Mouse (Mus musculus) stomach, embryonic 16.5 days (tissue): Measurements from ENCODE around the gene Olfr576. TPM values are rescaled to one million over a fixed set of nuclear protein-coding genes. Genes with fewer than 3 reads are reported as not detected.

Source experiments
- ATAC-seq: fragments of 200-750 bp; cut with Nextera tagmentation; 2 replicates; pipeline ENCODE4 v1.8.0; 2017; ENCODE audit warnings: moderate number of reproducible peaks, moderate TSS enrichment; ENCODE audit not compliant: insufficient read depth, low FRiP score
- H3K27ac ChIP-seq: fragments of 300-500 bp; sonication (generic); 2 replicates; pipeline ENCODE4 v1.5.1; 2014; ENCODE audit warnings: low read length
- H3K27me3 ChIP-seq: fragments of 300-500 bp; sonication (generic); 2 replicates; pipeline ENCODE4 v1.6.1; 2014; ENCODE audit warnings: low read length, control low read depth, mixed read lengths; ENCODE audit not compliant: control insufficient read depth, insufficient read depth
- H3K36me3 ChIP-seq: fragments of 300-500 bp; sonication (generic); 2 replicates; pipeline ENCODE4 v1.6.1; 2014; ENCODE audit warnings: low read length; ENCODE audit not compliant: control insufficient read depth, insufficient read depth
- H3K4me1 ChIP-seq: fragments of 300-500 bp; sonication (generic); 2 replicates; pipeline ENCODE4 v1.6.1; 2014; ENCODE audit warnings: low read length, control low read depth, mixed read lengths; ENCODE audit not compliant: control insufficient read depth, insufficient read depth
- H3K4me2 ChIP-seq: fragments of 300-500 bp; sonication (generic); 2 replicates; pipeline ENCODE4 v1.6.1; 2014; ENCODE audit warnings: low read depth, low read length, mixed read lengths
- H3K4me3 ChIP-seq: fragments of 300-500 bp; sonication (generic); replicated peaks from 2 replicates; pipeline ENCODE4 v1.5.1; 2014; ENCODE audit warnings: mild to moderate bottlenecking, low read length
- H3K9ac ChIP-seq: fragments of 300-500 bp; sonication (generic); 2 replicates; pipeline ENCODE4 v1.6.1; 2014; ENCODE audit warnings: low read length
- H3K9me3 ChIP-seq: fragments of 300-500 bp; sonication (generic); replicated peaks from 2 replicates; pipeline ENCODE4 v1.6.1; 2016; ENCODE audit warnings: low read length, control low read depth; ENCODE audit not compliant: control insufficient read depth
- WGBS: fragments of 180-500 bp; shearing (Covaris S2); extraction: QIAGEN DNeasy Blood & Tissue Kit; methylation state at CpG from one replicate; pipeline ENCODE4 v1.1.7; 2014; 5-methylcytosine and 5-hydroxymethylcytosine counted together
- polyA plus RNA-seq: library from polyadenylated mRNA; unstranded; fragments of >200 nt; fragmentation: Nextera tagmentation; extraction: Ambion mirVana; gene quantifications from 2 replicates; pipeline ENCODE4 v1.2.1, GENCODE M21; 2015

Gene Olfr576
- polyA plus RNA-seq: not detected in 2 replicates

GRCm38 (mm10) chr7:102962360-102962759, at the start of gene Olfr576:
Gene Olfr576, plus strand, starts transcription at chr7:102962660.
- no peaks in the 10 kb centered on the region for H3K36me3 ChIP-seq
- no peak within 1 kb of the TSS for H3K9ac ChIP-seq
- H3K4me3 ChIP-seq: no peak within 1 kb of the TSS
- H3K4me1 ChIP-seq: no peaks in the 10 kb centered on the region
- no peak for ATAC-seq
- WGBS: 24% methylated on average over 2 of the region's 2 CpGs
- no peaks in the 10 kb centered on the region for H3K27me3 ChIP-seq
- no peak within 1 kb of the TSS for H3K4me2 ChIP-seq
- H3K9me3 ChIP-seq: no peaks in the 10 kb centered on the region
- no peak within 1 kb of the TSS for H3K27ac ChIP-seq

- Histone ChIP-seq H3K9ac (no peak overlapping the region), H3K36me3 (no peaks in the 10 kb centered on the region), H3K4me2 (no peak overlapping the region), H3K27me3 (no peaks in the 10 kb centered on the region), H3K4me1 (no peaks in the 10 kb centered on the region), H3K27ac (no peak overlapping the region), H3K9me3 (no peaks in the 10 kb centered on the region), H3K4me3 (no peak overlapping the region)
- WGBS: 13% methylated on average over 1 of the region's 1 CpGs
- no peak for ATAC-seq
These were observed 47.2 kb upstream of the Olfr576 start for GRCm38 (mm10) chr7:102915261-102915660.

- no peak overlapping the region for H3K9ac ChIP-seq
- 46% methylated on average over 5 of the region's 5 CpGs for WGBS
- ATAC-seq: no peak
These were observed 46.1 kb upstream of the Olfr576 start for GRCm38 (mm10) chr7:102916405-102916804.

GRCm38 (mm10) chr7:102917032-102917875, 45.2 kb upstream of the Olfr576 start, which contains the start of gene Olfr571:
Gene Olfr571, minus strand, starts transcription at chr7:102917536.
- H3K4me1 ChIP-seq: no peaks in the 10 kb centered on the region
- H3K4me2 ChIP-seq: no peak within 1 kb of the TSS
- no peak within 1 kb of the TSS for H3K4me3 ChIP-seq
- H3K9me3 ChIP-seq: no peaks in the 10 kb centered on the region
- ATAC-seq: no peak
- H3K9ac ChIP-seq: no peak within 1 kb of the TSS
- H3K36me3 ChIP-seq: no peaks in the 10 kb centered on the region
- no peaks in the 10 kb centered on the region for H3K27me3 ChIP-seq
- 48% methylated on average over 4 of the region's 4 CpGs for WGBS
- H3K27ac ChIP-seq: no peak within 1 kb of the TSS

More at GRCm38 (mm10) chr7:102916405-102916804, 46.1 kb upstream of the Olfr576 start:
- Histone ChIP-seq H3K36me3 (no peaks in the 10 kb centered on the region), H3K4me3 (no peak overlapping the region), H3K4me1 (no peaks in the 10 kb centered on the region), H3K27me3 (no peaks in the 10 kb centered on the region), H3K4me2 (no peak overlapping the region), H3K27ac (no peak overlapping the region), H3K9me3 (no peaks in the 10 kb centered on the region)

GRCm38 (mm10) chr7:102919632-102920031, 42.8 kb upstream of the Olfr576 start:
- WGBS: 10% methylated on average over 1 of the region's 1 CpGs
- H3K9ac ChIP-seq: no peak overlapping the region
- ATAC-seq: no peak
- H3K4me1 ChIP-seq: no peaks in the 10 kb centered on the region
- H3K36me3 ChIP-seq: no peaks in the 10 kb centered on the region
- H3K9me3 ChIP-seq: no peaks in the 10 kb centered on the region
- no peak overlapping the region for H3K27ac ChIP-seq
- no peak overlapping the region for H3K4me2 ChIP-seq
- no peaks in the 10 kb centered on the region for H3K27me3 ChIP-seq
- no peak overlapping the region for H3K4me3 ChIP-seq

GRCm38 (mm10) chr7:102924109-102924508, 38.4 kb upstream of the Olfr576 start, which contains the start of gene Olfr572:
Gene Olfr572, plus strand, starts transcription at chr7:102924409.
- Histone ChIP-seq H3K4me1 (no peaks in the 10 kb centered on the region), H3K27me3 (no peaks in the 10 kb centered on the region), H3K36me3 (no peaks in the 10 kb centered on the region), H3K9me3 (no peaks in the 10 kb centered on the region), H3K9ac (no peak within 1 kb of the TSS), H3K27ac (no peak within 1 kb of the TSS), H3K4me2 (no peak within 1 kb of the TSS), H3K4me3 (no peak within 1 kb of the TSS)
- 60% methylated on average over 1 of the region's 1 CpGs for WGBS
- ATAC-seq: no peak

- ATAC-seq: no peak
- Histone ChIP-seq H3K4me1 (no peaks in the 10 kb centered on the region), H3K9ac (no peak overlapping the region), H3K27ac (no peak overlapping the region), H3K4me2 (no peak overlapping the region), H3K4me3 (no peak overlapping the region), H3K36me3 (no peaks in the 10 kb centered on the region), H3K9me3 (no peaks in the 10 kb centered on the region), H3K27me3 (no peaks in the 10 kb centered on the region)
- WGBS: 59% methylated on average over 3 of the region's 3 CpGs
These were observed 35.4 kb upstream of the Olfr576 start for GRCm38 (mm10) chr7:102927105-102927504.

GRCm38 (mm10) chr7:102942475-102942874, 20.0 kb upstream of the Olfr576 start, which contains the start of gene Olfr573-ps1:
Gene Olfr573-ps1, minus strand, starts transcription at chr7:102942575.
- no peaks in the 10 kb centered on the region for H3K36me3 ChIP-seq
- no peaks in the 10 kb centered on the region for H3K4me1 ChIP-seq
- no peak for ATAC-seq
- H3K27ac ChIP-seq: no peak within 1 kb of the TSS
- no peak within 1 kb of the TSS for H3K9ac ChIP-seq
- no peaks in the 10 kb centered on the region for H3K27me3 ChIP-seq
- WGBS: 73% methylated on average over 2 of the region's 2 CpGs
- no peak within 1 kb of the TSS for H3K4me3 ChIP-seq
- no peaks in the 10 kb centered on the region for H3K9me3 ChIP-seq
- no peak within 1 kb of the TSS for H3K4me2 ChIP-seq

- no peak overlapping the region for H3K9ac ChIP-seq
- WGBS: 84% methylated on average over 1 of the region's 1 CpGs
- H3K4me2 ChIP-seq: no peak overlapping the region
- no peak for ATAC-seq
- no peaks in the 10 kb centered on the region for H3K36me3 ChIP-seq
- no peak overlapping the region for H3K27ac ChIP-seq
- H3K9me3 ChIP-seq: no peaks in the 10 kb centered on the region
- H3K4me3 ChIP-seq: no peak overlapping the region
- H3K27me3 ChIP-seq: no peaks in the 10 kb centered on the region
- H3K4me1 ChIP-seq: no peaks in the 10 kb centered on the region
These were observed 19.0 kb upstream of the Olfr576 start for GRCm38 (mm10) chr7:102943417-102943816.
